Mouse (Mus musculus): Measurements from ENCODE around the gene Gm21974. TPM values are rescaled to one million over a fixed set of nuclear protein-coding genes. Genes with fewer than 3 reads are reported as not detected.

Gene Gm21974
- polyA plus RNA-seq, 1 experiment: not detected

- H3K4me1 ChIP-seq (ENCODE audit: control insufficient read depth, insufficient read depth, insufficient read length, low read length): no peaks in the 10 kb centered on the region; the same call in 1 of the 2 replicates
- H3K36me3 ChIP-seq (ENCODE audit: control insufficient read depth, insufficient read depth, low read length): peaks cover 27% of the 10 kb centered on the region
- TF ChIP-seq POLR2A (IDR thresholded peaks at IDR 0.05; ENCODE audit: low read depth, low read length) (no peak), CTCF (IDR thresholded peaks at IDR 0.05; ENCODE audit: extremely low read depth, insufficient read length, insufficient replicate concordance, low read depth, low read length) (no peak)
- no peaks in the 10 kb centered on the region for H3K27me3 ChIP-seq (ENCODE audit: control insufficient read depth, insufficient read depth, low read length)
- 66% methylated on average over 3 of the region's 3 CpGs for WGBS
- H3K27ac ChIP-seq (ENCODE audit: insufficient read depth, low read depth, low read length): no peak overlapping the region
- no peak overlapping the region for H3K4me3 ChIP-seq (ENCODE audit: low read depth, low read length)
Measured at GRCm38 (mm10) chr7:127869149-127869810, 26.0 kb downstream of the Gm21974 start.

DNA sequence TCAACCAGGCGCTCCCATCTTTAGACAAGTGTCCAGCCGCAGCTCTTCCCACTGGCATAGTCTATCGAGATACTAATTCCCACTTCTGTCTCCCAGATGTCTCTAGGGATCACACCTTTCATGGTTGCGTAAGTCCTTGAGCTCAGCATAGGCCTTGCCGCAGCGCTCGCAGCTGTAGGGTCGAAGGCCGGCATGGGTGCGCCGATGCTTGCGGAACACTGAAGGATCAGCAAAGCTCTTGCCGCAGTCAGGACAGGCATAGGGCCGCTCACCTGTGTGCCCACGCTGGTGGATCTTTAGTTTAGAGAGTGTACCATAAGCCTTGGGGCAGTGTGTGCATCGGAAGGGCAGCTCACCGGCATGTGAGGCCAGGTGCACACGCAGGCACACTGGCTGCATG, 27.6 kb downstream of the Gm21974 start:
- no peak overlapping the region for H3K4me3 ChIP-seq (ENCODE audit: low read depth, low read length)
- no peak overlapping the region for H3K27ac ChIP-seq (ENCODE audit: insufficient read depth, low read depth, low read length)
- 96% methylated on average over 18 of the region's 18 CpGs for WGBS
- TF ChIP-seq CTCF (IDR thresholded peaks at IDR 0.05; ENCODE audit: extremely low read depth, insufficient read length, insufficient replicate concordance, low read depth, low read length) (no peak), POLR2A (IDR thresholded peaks at IDR 0.05; ENCODE audit: low read depth, low read length) (no peak)
- no peaks in the 10 kb centered on the region for H3K27me3 ChIP-seq (ENCODE audit: control insufficient read depth, insufficient read depth, low read length)
- H3K4me1 ChIP-seq (ENCODE audit: control insufficient read depth, insufficient read depth, insufficient read length, low read length): no peaks in the 10 kb centered on the region; the same call in 1 of the 2 replicates
- H3K36me3 ChIP-seq (ENCODE audit: control insufficient read depth, insufficient read depth, low read length): peaks cover 27% of the 10 kb centered on the region

DNA sequence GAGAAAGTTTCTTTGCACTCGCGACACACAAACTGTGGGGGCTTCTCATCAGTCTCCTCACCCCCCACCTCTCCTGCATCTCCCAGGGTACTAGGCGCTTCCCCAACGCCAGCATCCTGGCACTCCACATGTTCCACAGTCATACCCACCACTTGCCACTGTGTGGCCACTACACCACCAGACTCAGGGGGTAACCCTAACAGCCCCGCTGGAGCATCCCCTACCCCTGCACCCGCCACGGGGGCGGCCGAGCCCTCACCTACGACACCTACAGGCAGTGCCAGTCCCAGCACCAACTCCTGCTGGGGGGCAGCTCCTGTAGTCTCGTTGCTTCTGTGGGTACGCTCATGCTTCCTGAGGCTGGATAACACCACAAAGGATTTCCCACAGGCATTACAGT, 28.8 kb downstream of the Gm21974 start:
- Histone ChIP-seq H3K4me3 (ENCODE audit: low read depth, low read length) (no peak overlapping the region), H3K27me3 (ENCODE audit: control insufficient read depth, insufficient read depth, low read length) (no peaks in the 10 kb centered on the region), H3K27ac (ENCODE audit: insufficient read depth, low read depth, low read length) (no peak overlapping the region), H3K4me1 (ENCODE audit: control insufficient read depth, insufficient read depth, insufficient read length, low read length) (no peaks in the 10 kb centered on the region), H3K36me3 (ENCODE audit: control insufficient read depth, insufficient read depth, low read length) (peaks cover 27% of the 10 kb centered on the region)
- no peak for TF ChIP-seq CTCF (IDR thresholded peaks at IDR 0.05; ENCODE audit: extremely low read depth, insufficient read length, insufficient replicate concordance, low read depth, low read length)
- TF ChIP-seq POLR2A (IDR thresholded peaks at IDR 0.05; ENCODE audit: low read depth, low read length): no peak
- 95% methylated on average over 12 of the region's 12 CpGs for WGBS

DNA sequence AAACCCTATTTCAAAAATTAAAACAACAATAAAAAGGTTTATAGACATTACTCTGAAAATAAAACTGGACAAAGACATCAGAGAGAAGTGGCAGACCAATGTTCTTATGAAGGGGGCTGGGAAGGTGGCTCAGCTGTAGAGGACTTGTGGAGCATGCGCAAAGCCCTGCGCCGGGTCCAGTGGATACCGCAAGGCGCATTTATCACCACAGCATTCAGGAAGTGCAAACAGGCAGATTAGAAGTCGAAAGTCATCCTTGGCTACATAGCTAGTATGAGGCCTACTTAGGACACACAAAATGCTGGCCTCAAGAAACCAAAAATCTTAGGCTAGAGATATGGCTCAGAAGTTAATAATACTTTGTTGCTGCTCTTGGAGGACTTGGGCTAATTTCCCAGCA, 37.0 kb downstream of the Gm21974 start:
- 82% methylated on average over 6 of the region's 6 CpGs for WGBS
- TF ChIP-seq CTCF (IDR thresholded peaks at IDR 0.05; ENCODE audit: extremely low read depth, insufficient read length, insufficient replicate concordance, low read depth, low read length) (no peak), POLR2A (IDR thresholded peaks at IDR 0.05; ENCODE audit: low read depth, low read length) (no peak)
- no peak overlapping the region for H3K4me3 ChIP-seq (ENCODE audit: low read depth, low read length)
- H3K36me3 ChIP-seq (ENCODE audit: control insufficient read depth, insufficient read depth, low read length): no peaks in the 10 kb centered on the region
- H3K27me3 ChIP-seq (ENCODE audit: control insufficient read depth, insufficient read depth, low read length): no peaks in the 10 kb centered on the region
- H3K27ac ChIP-seq (ENCODE audit: insufficient read depth, low read depth, low read length): no peak overlapping the region
- no peaks in the 10 kb centered on the region for H3K4me1 ChIP-seq (ENCODE audit: control insufficient read depth, insufficient read depth, insufficient read length, low read length)

GRCm38 (mm10) chr7:127850906-127851305, 44.3 kb downstream of the Gm21974 start:
- peaks cover 23% of the 10 kb centered on the region for H3K36me3 ChIP-seq (ENCODE audit: control insufficient read depth, insufficient read depth, low read length)
- WGBS: 42% methylated on average over 5 of the region's 5 CpGs
- no peak overlapping the region for H3K27ac ChIP-seq (ENCODE audit: insufficient read depth, low read depth, low read length)
- H3K27me3 ChIP-seq (ENCODE audit: control insufficient read depth, insufficient read depth, low read length): no peaks in the 10 kb centered on the region
- no peak overlapping the region for H3K4me3 ChIP-seq (ENCODE audit: low read depth, low read length)
- H3K4me1 ChIP-seq (ENCODE audit: control insufficient read depth, insufficient read depth, insufficient read length, low read length): no peaks in the 10 kb centered on the region
- TF ChIP-seq CTCF (IDR thresholded peaks at IDR 0.05; ENCODE audit: extremely low read depth, insufficient read length, insufficient replicate concordance, low read depth, low read length): no peak
- no peak for TF ChIP-seq POLR2A (IDR thresholded peaks at IDR 0.05; ENCODE audit: low read depth, low read length)

DNA sequence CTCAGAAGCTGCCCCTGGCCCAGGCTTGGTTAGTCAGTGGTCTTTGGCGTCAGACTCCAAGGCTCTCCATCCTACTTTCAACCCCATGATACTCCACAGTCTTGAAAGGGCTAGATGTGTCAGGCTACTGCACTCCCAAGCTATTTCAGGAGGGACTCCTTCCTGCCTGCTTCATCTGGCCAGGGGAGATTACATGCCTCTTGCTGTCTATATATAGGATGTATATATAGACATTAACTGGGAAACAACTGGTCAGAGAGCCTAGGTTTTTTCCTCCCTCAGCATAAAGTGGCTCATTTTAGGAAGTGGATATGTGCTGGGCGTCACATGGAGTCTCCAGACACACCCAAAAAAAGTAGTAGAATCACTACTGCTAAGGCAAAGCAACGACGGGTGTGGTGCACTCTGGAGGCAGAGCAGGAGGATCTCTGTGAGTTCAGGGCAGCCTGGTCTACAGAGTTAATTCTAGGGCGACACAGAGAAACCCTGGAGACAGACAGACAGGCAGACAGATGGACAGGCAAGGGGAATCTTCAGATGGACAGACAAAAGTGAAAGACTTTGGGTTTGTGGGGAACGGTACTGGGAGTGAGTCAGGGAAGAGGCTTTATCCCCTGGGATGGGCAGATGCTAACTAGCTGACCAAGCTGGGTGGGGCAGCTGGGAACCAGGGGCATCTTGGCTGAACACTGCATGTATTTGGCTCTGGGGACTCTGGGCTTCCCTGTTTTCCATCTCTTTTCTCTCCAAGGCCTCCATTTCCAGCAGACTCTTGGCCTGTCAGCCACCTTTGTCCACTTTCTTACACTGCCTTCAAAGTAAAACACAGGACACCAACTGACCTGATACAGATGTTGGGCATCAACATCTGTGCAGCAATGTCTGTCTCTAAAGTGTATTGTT, 45.0 kb downstream of the Gm21974 start:
- Histone ChIP-seq H3K36me3 (ENCODE audit: control insufficient read depth, insufficient read depth, low read length) (peaks cover 28% of the 10 kb centered on the region), H3K4me1 (ENCODE audit: control insufficient read depth, insufficient read depth, insufficient read length, low read length) (no peaks in the 10 kb centered on the region), H3K27me3 (ENCODE audit: control insufficient read depth, insufficient read depth, low read length) (no peaks in the 10 kb centered on the region), H3K4me3 (ENCODE audit: low read depth, low read length) (no peak overlapping the region), H3K27ac (ENCODE audit: insufficient read depth, low read depth, low read length) (no peak overlapping the region)
- TF ChIP-seq POLR2A (IDR thresholded peaks at IDR 0.05; ENCODE audit: low read depth, low read length) (no peak), CTCF (IDR thresholded peaks at IDR 0.05; ENCODE audit: extremely low read depth, insufficient read length, insufficient replicate concordance, low read depth, low read length) (no peak)
- WGBS: 58% methylated on average over 6 of the region's 6 CpGs

All from small intestine, adult 2 months (tissue).